Mouse (Mus musculus) C2C12 (cell line): ENCODE results near the gene Spint5. TPM values are rescaled to one million over a fixed set of nuclear protein-coding genes. Genes with fewer than 3 reads are reported as not detected.

ENCODE experiments used
- H3K27me3 ChIP-seq: one replicate; pipeline ENCODE4 v1.6.1; 2011; ENCODE audit not compliant: control insufficient read depth, insufficient read depth, insufficient read length
- H3K36me3 ChIP-seq: one replicate; pipeline ENCODE4 v1.6.1; 2011; ENCODE audit not compliant: control insufficient read depth, insufficient read depth
- H3K4me3 ChIP-seq: one replicate; pipeline ENCODE4 v1.5.1; 2011; ENCODE audit warnings: mild to moderate bottlenecking, control low read depth; ENCODE audit not compliant: poor library complexity, insufficient read depth, severe bottlenecking
- H3K79me2 ChIP-seq: one replicate; pipeline ENCODE4 v1.6.1; 2011; ENCODE audit not compliant: control insufficient read depth, insufficient read depth
- H3K79me3 ChIP-seq: one replicate; pipeline ENCODE4 v1.6.1; 2011; ENCODE audit warnings: low read depth, control low read depth
- H3ac ChIP-seq: one replicate; pipeline ENCODE3; 2011; ENCODE audit warnings: low read depth; ENCODE audit not compliant: control insufficient read depth, insufficient read length
- CEBPB ChIP-seq: IDR thresholded peaks from one replicate; pipeline ENCODE4 v1.6.1; 2011; ENCODE audit warnings: low read depth, mild to moderate bottlenecking, control low read depth, moderate library complexity
- CTCF ChIP-seq: IDR thresholded peaks from one replicate; pipeline ENCODE4 v1.5.1; 2011; ENCODE audit not compliant: control insufficient read depth, insufficient read depth, insufficient read length
- FOSL1 ChIP-seq: IDR thresholded peaks from one replicate; pipeline ENCODE4 v1.8.0; 2011; ENCODE audit warnings: mild to moderate bottlenecking, low read length; ENCODE audit not compliant: poor library complexity, insufficient read depth, severe bottlenecking
- MAX ChIP-seq: IDR thresholded peaks from one replicate; pipeline ENCODE4 v1.6.1; 2011; ENCODE audit warnings: mild to moderate bottlenecking, control low read depth
- MYOD1 ChIP-seq: IDR thresholded peaks from one replicate; pipeline ENCODE4 v1.6.1; 2011; ENCODE audit warnings: low read depth; ENCODE audit not compliant: control insufficient read depth, insufficient read length
- MYOG ChIP-seq: IDR thresholded peaks from one replicate; pipeline ENCODE4 v1.6.1; 2011; ENCODE audit not compliant: control insufficient read depth, insufficient read length; ENCODE audit errors: extremely low read depth
- USF1 ChIP-seq: IDR thresholded peaks from one replicate; pipeline ENCODE4 v1.6.1; 2011; ENCODE audit warnings: low read depth, mild to moderate bottlenecking, control low read depth, moderate library complexity
- polyA plus RNA-seq: library from polyadenylated mRNA; unstranded; fragments of >200 nt; fragmentation: generic; extraction: Trizol; gene quantifications from one replicate; pipeline ENCODE4 v1.2.1, GENCODE M21; 2012; ENCODE audit warnings: missing spikeins

The Spint5 gene
- polyA plus RNA-seq, 1 experiment, result not detected

DNA sequence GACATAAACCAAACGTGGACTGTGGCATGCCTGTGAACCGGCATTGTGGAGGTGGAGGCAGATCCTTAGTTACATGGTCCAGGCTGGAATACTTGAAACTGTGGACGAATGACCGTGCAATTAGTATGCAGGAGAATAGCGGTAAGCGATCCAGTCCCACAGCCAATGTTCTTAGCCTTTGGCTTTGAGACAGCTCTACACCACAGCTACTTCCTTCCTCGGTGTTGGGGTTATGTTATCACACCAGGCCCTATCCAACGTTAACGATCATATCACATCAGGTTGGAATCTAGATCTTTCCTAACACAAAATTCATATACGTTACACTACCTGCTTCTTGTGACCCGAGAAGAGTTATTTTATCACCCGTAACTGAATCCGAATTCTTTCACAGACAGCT, 29.9 kb downstream of the Spint5 start:
- H3K79me3 ChIP-seq, result peaks cover 17% of the 10 kb centered on the region
- H3K36me3 ChIP-seq, result peaks cover 9% of the 10 kb centered on the region
- no peak overlapping the region for H3ac ChIP-seq
- peaks cover 38% of the 10 kb centered on the region for H3K79me2 ChIP-seq
- H3K27me3 ChIP-seq, result no peaks in the 10 kb centered on the region
- no peak for TF ChIP-seq CTCF
- no peak for TF ChIP-seq CEBPB
- TF ChIP-seq MAX, result no peak
- TF ChIP-seq FOSL1, result no peak
- no peak for TF ChIP-seq MYOG
- TF ChIP-seq MYOD1, result no peak
- TF ChIP-seq USF1, result no peak
- no peak overlapping the region for H3K4me3 ChIP-seq

DNA sequence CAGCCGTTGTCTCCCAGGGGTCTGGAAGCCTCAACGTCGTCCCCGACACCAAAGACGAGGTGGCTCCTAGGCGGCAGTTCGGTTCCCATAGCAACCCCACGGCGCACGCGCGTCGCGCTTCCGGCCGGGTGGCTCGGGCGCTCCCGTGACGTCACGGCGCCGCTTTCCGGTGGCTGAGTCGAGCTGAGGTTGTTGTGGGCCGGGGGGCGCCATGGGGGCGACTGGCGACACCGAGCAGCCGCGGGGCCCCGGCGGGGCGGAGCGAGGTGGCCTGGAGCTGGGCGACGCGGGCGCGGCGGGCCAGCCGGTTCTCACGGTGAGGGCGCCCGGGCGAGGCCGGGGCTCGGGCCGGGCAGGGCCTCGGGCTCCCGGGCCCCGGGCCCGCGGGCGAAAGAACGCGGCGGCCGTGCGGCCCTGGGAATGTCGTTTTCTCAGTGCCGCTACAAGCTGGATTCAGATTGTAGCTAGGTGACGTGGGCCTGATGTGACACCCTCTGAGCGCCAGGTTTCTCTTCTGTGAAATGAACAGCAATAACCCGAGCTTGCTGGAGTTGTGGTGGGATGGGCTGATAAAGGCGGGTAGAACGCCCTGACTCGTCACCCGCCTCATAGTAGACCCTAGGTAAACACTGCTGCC, 30.9 kb downstream of the Spint5 start, which contains the start of the genes Wfdc3 and Dnttip1:
Gene Wfdc3, minus strand, starts transcription at position 89 of the 637 bp plus-strand sequence.
Gene Dnttip1, plus strand, starts transcription at position 141 of the 637 bp plus-strand sequence.
- Histone ChIP-seq H3K27me3 (no peaks in the 10 kb centered on the region), H3K4me3 (peak within 1 kb of the TSS; percentile 85), H3ac (peak within 1 kb of the TSS; percentile 92), H3K36me3 (peaks cover 19% of the 10 kb centered on the region), H3K79me2 (peaks cover 48% of the 10 kb centered on the region), H3K79me3 (peaks cover 24% of the 10 kb centered on the region)
- TF ChIP-seq CTCF (no peak), MAX (peak; percentile 39)

GRCm38 (mm10) chr2:164746693-164747092, 31.6 kb downstream of the Spint5 start:
- H3ac ChIP-seq, result peak overlapping the region; percentile 92
- peak overlapping the region; percentile 85 for H3K4me3 ChIP-seq
- no peaks in the 10 kb centered on the region for H3K27me3 ChIP-seq
- H3K79me3 ChIP-seq, result peaks cover 29% of the 10 kb centered on the region
- peaks cover 52% of the 10 kb centered on the region for H3K79me2 ChIP-seq
- H3K36me3 ChIP-seq, result peaks cover 24% of the 10 kb centered on the region
- TF ChIP-seq USF1 (no peak), MYOD1 (no peak), MAX (no peak), FOSL1 (no peak), CTCF (no peak), MYOG (no peak)

GRCm38 (mm10) chr2:164748191-164748590, 33.1 kb downstream of the Spint5 start:
- Histone ChIP-seq H3K79me2 (peaks cover 60% of the 10 kb centered on the region), H3K79me3 (peaks cover 29% of the 10 kb centered on the region), H3K36me3 (peaks cover 37% of the 10 kb centered on the region), H3K4me3 (no peak overlapping the region), H3K27me3 (no peaks in the 10 kb centered on the region), H3ac (no peak overlapping the region)
- TF ChIP-seq CEBPB, result no peak
- TF ChIP-seq MYOG, result no peak
- no peak for TF ChIP-seq MYOD1
- TF ChIP-seq CTCF, result no peak
- TF ChIP-seq MAX, result no peak
- TF ChIP-seq USF1, result no peak
- TF ChIP-seq FOSL1, result no peak

DNA sequence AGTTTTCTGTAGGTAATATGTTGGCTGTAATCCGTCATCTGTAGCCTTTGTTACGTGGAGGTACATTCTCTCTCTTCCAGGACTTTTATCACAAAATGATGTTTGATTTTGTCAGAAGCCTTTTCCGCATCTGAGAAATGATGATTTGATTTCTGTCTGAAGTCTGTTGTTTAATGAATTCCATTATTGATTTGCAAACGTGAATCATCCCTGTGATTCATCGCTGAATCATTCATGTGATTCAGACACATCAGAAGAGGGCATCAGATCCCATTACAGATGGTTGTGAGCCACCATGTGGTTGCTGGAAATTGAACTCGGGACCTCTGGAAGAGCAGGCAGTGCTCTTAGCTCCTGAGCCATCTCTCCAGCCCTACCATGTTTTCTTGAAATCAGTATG, 33.9 kb downstream of the Spint5 start:
- Histone ChIP-seq H3K79me2 (peaks cover 60% of the 10 kb centered on the region), H3K36me3 (peaks cover 44% of the 10 kb centered on the region), H3K4me3 (no peak overlapping the region), H3ac (no peak overlapping the region), H3K27me3 (no peaks in the 10 kb centered on the region), H3K79me3 (peaks cover 29% of the 10 kb centered on the region)
- TF ChIP-seq FOSL1 (peak; percentile 86), MYOG (no peak)

DNA sequence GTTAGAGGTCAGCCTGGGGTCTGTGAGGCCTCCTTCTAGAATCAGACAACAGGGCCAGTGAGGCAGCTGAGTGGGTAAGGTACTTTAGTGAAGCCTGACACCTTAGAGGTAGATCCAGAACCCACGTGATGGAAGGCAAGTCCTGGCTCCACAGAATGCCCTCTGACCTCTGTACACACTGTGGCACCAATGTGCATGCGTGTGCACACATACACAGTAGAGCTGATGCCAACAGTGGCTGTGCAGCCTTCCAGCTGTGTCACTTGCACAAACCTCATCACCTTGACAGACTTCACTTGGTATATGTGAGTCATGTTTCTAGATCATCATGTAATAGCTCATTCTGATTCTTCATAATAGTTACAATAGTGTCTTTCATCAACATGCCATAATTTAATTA, 37.3 kb downstream of the Spint5 start:
- H3K79me2 ChIP-seq, result peaks cover 43% of the 10 kb centered on the region
- TF ChIP-seq FOSL1 (no peak), USF1 (no peak), MAX (no peak), CEBPB (no peak), MYOG (no peak), MYOD1 (no peak), CTCF (no peak)
- no peak overlapping the region for H3K4me3 ChIP-seq
- H3K27me3 ChIP-seq, result no peaks in the 10 kb centered on the region
- no peak overlapping the region for H3ac ChIP-seq
- peaks cover 76% of the 10 kb centered on the region for H3K36me3 ChIP-seq
- peaks cover 16% of the 10 kb centered on the region for H3K79me3 ChIP-seq
